Mouse (Mus musculus) kidney, embryonic 14.5 days (tissue): ENCODE data around the gene Rnaseh2a. TPM values are rescaled to one million over a fixed set of nuclear protein-coding genes. Genes with fewer than 3 reads are reported as not detected.

ENCODE experiments used
- ATAC-seq: fragments of 200-750 bp; cut with Nextera tagmentation; 2 replicates; pipeline ENCODE4 v1.8.0; 2017; ENCODE audit warnings: moderate number of reproducible peaks, mild to moderate bottlenecking, moderate TSS enrichment, moderate library complexity; ENCODE audit not compliant: low FRiP score, low TSS enrichment
- H3K27ac ChIP-seq: fragments of 300-500 bp; sonication (generic); 2 replicates; pipeline ENCODE4 v1.5.1; 2014; ENCODE audit warnings: low read depth, mild to moderate bottlenecking, low read length, moderate library complexity, mixed read lengths
- H3K27me3 ChIP-seq: fragments of 300-500 bp; sonication (generic); 2 replicates; pipeline ENCODE4 v1.6.1; 2014; ENCODE audit warnings: mild to moderate bottlenecking, low read length; ENCODE audit not compliant: control insufficient read depth, insufficient read depth
- H3K36me3 ChIP-seq: fragments of 300-500 bp; sonication (generic); 2 replicates; pipeline ENCODE4 v1.6.1; 2014; ENCODE audit warnings: low read length, mixed read lengths; ENCODE audit not compliant: control insufficient read depth, insufficient read depth
- H3K4me1 ChIP-seq: fragments of 300-500 bp; sonication (generic); 2 replicates; pipeline ENCODE4 v1.6.1; 2014; ENCODE audit warnings: low read length, mixed read lengths; ENCODE audit not compliant: control insufficient read depth, insufficient read depth
- H3K4me2 ChIP-seq: fragments of 300-500 bp; sonication (generic); replicated peaks from 2 replicates; pipeline ENCODE4 v1.6.1; 2014; ENCODE audit warnings: low read depth, mild to moderate bottlenecking, low read length
- H3K4me3 ChIP-seq: fragments of 300-500 bp; sonication (generic); 2 replicates; pipeline ENCODE4 v1.5.1; 2014; ENCODE audit warnings: mild to moderate bottlenecking, low read length
- H3K9ac ChIP-seq: fragments of 300-500 bp; sonication (generic); 2 replicates; pipeline ENCODE4 v1.6.1; 2014; ENCODE audit warnings: low read depth, mild to moderate bottlenecking, low read length, moderate library complexity
- H3K9me3 ChIP-seq: fragments of 300-500 bp; sonication (generic); 2 replicates; pipeline ENCODE4 v1.6.1; 2016; ENCODE audit warnings: low read length; ENCODE audit not compliant: control insufficient read depth
- WGBS: fragments of 180-500 bp; shearing (Covaris S2); extraction: QIAGEN DNeasy Blood & Tissue Kit; methylation state at CpG from one replicate; pipeline ENCODE4 v1.1.7; 2014; 5-methylcytosine and 5-hydroxymethylcytosine counted together
- polyA plus RNA-seq: library from polyadenylated mRNA; unstranded; fragments of >200 nt; fragmentation: Nextera tagmentation; extraction: Ambion mirVana; gene quantifications from 2 replicates; pipeline ENCODE4 v1.2.1, GENCODE M21; 2014

The Rnaseh2a gene
- polyA plus RNA-seq, 1 experiment from 2014 or later = 143 TPM

- H3K4me1 ChIP-seq = peaks cover 19% of the 10 kb centered on the region
- no peaks in the 10 kb centered on the region for H3K27me3 ChIP-seq
- H3K27ac ChIP-seq = no peak overlapping the region
- WGBS = 88% methylated on average over 4 of the region's 4 CpGs
- no peaks in the 10 kb centered on the region for H3K9me3 ChIP-seq
- peaks cover 10% of the 10 kb centered on the region for H3K36me3 ChIP-seq
- ATAC-seq = no peak
- no peak overlapping the region for H3K4me3 ChIP-seq
- no peak overlapping the region for H3K9ac ChIP-seq
- no peak overlapping the region for H3K4me2 ChIP-seq
These were observed 5.6 kb downstream of the Rnaseh2a start for GRCm38 (mm10) chr8:84963952-84964351.

GRCm38 (mm10) chr8:84959811-84960210, 9.8 kb downstream of the Rnaseh2a start:
- Histone ChIP-seq H3K36me3 (peaks cover 20% of the 10 kb centered on the region), H3K9ac (no peak overlapping the region), H3K27me3 (no peaks in the 10 kb centered on the region), H3K4me1 (peaks cover 1% of the 10 kb centered on the region), H3K27ac (no peak overlapping the region), H3K4me3 (no peak overlapping the region), H3K4me2 (no peak overlapping the region), H3K9me3 (no peaks in the 10 kb centered on the region)
- 93% methylated on average over 7 of the region's 7 CpGs for WGBS
- no peak for ATAC-seq

GRCm38 (mm10) chr8:84956768-84957167, 12.8 kb downstream of the Rnaseh2a start:
- no peak overlapping the region for H3K27ac ChIP-seq
- H3K9ac ChIP-seq = no peak overlapping the region
- 51% methylated on average over 2 of the region's 2 CpGs for WGBS
- ATAC-seq = no peak
- H3K4me1 ChIP-seq = no peaks in the 10 kb centered on the region
- no peak overlapping the region for H3K4me2 ChIP-seq
- H3K36me3 ChIP-seq = peaks cover 18% of the 10 kb centered on the region
- no peak overlapping the region for H3K4me3 ChIP-seq
- no peaks in the 10 kb centered on the region for H3K9me3 ChIP-seq
- peaks cover 14% of the 10 kb centered on the region for H3K27me3 ChIP-seq

- Histone ChIP-seq H3K4me3 (no peak overlapping the region), H3K4me2 (no peak overlapping the region), H3K27ac (no peak overlapping the region), H3K9me3 (no peaks in the 10 kb centered on the region), H3K4me1 (no peaks in the 10 kb centered on the region), H3K36me3 (peaks cover 3% of the 10 kb centered on the region; the same call in 1 of the 2 replicates), H3K27me3 (peaks cover 41% of the 10 kb centered on the region), H3K9ac (no peak overlapping the region)
- ATAC-seq = no peak
- WGBS = 8% methylated on average over 18 of the region's 18 CpGs
These were observed 16.8 kb downstream of the Rnaseh2a start for GRCm38 (mm10) chr8:84952612-84953255.

- Histone ChIP-seq H3K9ac (no peak overlapping the region), H3K27me3 (peaks cover 68% of the 10 kb centered on the region), H3K4me1 (peaks cover 7% of the 10 kb centered on the region; the same call in 1 of the 2 replicates), H3K36me3 (no peaks in the 10 kb centered on the region), H3K27ac (no peak overlapping the region), H3K4me3 (no peak overlapping the region), H3K9me3 (no peaks in the 10 kb centered on the region), H3K4me2 (no peak overlapping the region)
- WGBS = 20% methylated on average over 12 of the region's 12 CpGs
- ATAC-seq = no peak
These were observed 19.8 kb downstream of the Rnaseh2a start for GRCm38 (mm10) chr8:84949753-84950152.

- Histone ChIP-seq H3K9me3 (no peaks in the 10 kb centered on the region), H3K9ac (no peak overlapping the region), H3K27ac (no peak overlapping the region), H3K4me3 (no peak overlapping the region), H3K27me3 (peaks cover 79% of the 10 kb centered on the region), H3K4me2 (no peak overlapping the region), H3K4me1 (peaks cover 7% of the 10 kb centered on the region; the same call in 1 of the 2 replicates), H3K36me3 (no peaks in the 10 kb centered on the region)
- ATAC-seq = no peak
- 16% methylated on average over 9 of the region's 9 CpGs for WGBS
These were observed 22.4 kb downstream of the Rnaseh2a start for GRCm38 (mm10) chr8:84947241-84947545.

GRCm38 (mm10) chr8:84946528-84947240, 22.9 kb downstream of the Rnaseh2a start, which contains the start of gene Rtbdn:
Gene Rtbdn (plus strand): TSS chr8:84946991.
- ATAC-seq = 0 out of 2 replicates have a peak, but pooled peaks have one; percentile 38
- H3K27ac ChIP-seq = no peak within 1 kb of the TSS
- no peaks in the 10 kb centered on the region for H3K36me3 ChIP-seq
- 9% methylated on average over 17 of the region's 17 CpGs for WGBS
- H3K4me1 ChIP-seq = peaks cover 7% of the 10 kb centered on the region; the same call in 1 of the 2 replicates
- H3K9ac ChIP-seq = 0 out of 2 replicates have a peak within 1 kb of the TSS, but pooled peaks have one; percentile 34
- H3K4me2 ChIP-seq = peak within 1 kb of the TSS; percentile 67
- peak within 1 kb of the TSS; percentile 45 for H3K4me3 ChIP-seq
- peaks cover 74% of the 10 kb centered on the region for H3K27me3 ChIP-seq
- H3K9me3 ChIP-seq = no peaks in the 10 kb centered on the region

GRCm38 (mm10) chr8:84945633-84946527, 23.7 kb downstream of the Rnaseh2a start:
- WGBS = 1% methylated on average over 43 of the region's 67 CpGs
- H3K36me3 ChIP-seq = no peaks in the 10 kb centered on the region
- no peaks in the 10 kb centered on the region for H3K9me3 ChIP-seq
- peak overlapping the region; percentile 67 for H3K4me2 ChIP-seq
- 0 out of 2 replicates have a peak overlapping the region, but pooled peaks have one; percentile 34 for H3K9ac ChIP-seq
- H3K4me3 ChIP-seq = peak overlapping the region; percentile 45
- ATAC-seq = peak; percentile 33; the same call in 1 of the 2 replicates
- H3K27ac ChIP-seq = no peak overlapping the region
- peaks cover 71% of the 10 kb centered on the region for H3K27me3 ChIP-seq
- peaks cover 7% of the 10 kb centered on the region; the same call in 1 of the 2 replicates for H3K4me1 ChIP-seq
